Mouse (Mus musculus): ENCODE data around the gene Depdc7. TPM values are rescaled to one million over a fixed set of nuclear protein-coding genes. Genes with fewer than 3 reads are reported as not detected.

The Depdc7 gene
- polyA plus RNA-seq (2014; fragmentation: Nextera tagmentation; extraction: Ambion mirVana), result 17.8 and 19.5 TPM in 2 replicates

DNA sequence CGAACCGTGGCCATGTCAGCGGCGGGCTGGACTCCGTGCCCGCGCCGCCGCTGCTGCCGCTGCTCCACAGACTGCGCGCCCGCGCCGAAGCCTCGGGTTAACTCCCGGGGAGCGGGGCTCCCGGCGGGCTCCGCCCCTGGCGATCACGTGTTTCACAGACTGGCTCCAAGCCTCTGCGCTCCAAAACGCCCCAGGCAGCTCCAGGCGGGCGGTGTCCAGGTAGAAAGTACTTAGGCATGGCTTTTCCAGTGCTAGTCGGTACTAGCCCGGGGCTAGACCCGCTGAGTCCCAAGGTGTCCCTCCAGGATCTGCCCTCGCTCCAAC is at the start of gene Depdc7:
Gene Depdc7, minus strand, starts transcription at position 138 of the 324 bp plus-strand sequence.
- H3K27me3 ChIP-seq (replicated peaks; ENCODE audit: control insufficient read depth, insufficient read depth, low read length), result no peaks in the 10 kb centered on the region
- H3K4me3 ChIP-seq (ENCODE audit: low read depth, low read length), result peak within 1 kb of the TSS; percentile 61
- H3K27ac ChIP-seq (ENCODE audit: low read depth), result peak within 1 kb of the TSS; percentile 29; the same call in 1 of the 2 replicates
- no peaks in the 10 kb centered on the region for H3K9me3 ChIP-seq (ENCODE audit: control insufficient read depth, low read length)
- H3K4me2 ChIP-seq (ENCODE audit: low read length), result peak within 1 kb of the TSS; percentile 70
- DNase-seq (ENCODE audit: low spot score) (peak; percentile 92), ATAC-seq (replicated peaks; ENCODE audit: low FRiP score, low TSS enrichment, low read depth) (peak; percentile 92)
- WGBS, result 0% methylated on average over 25 of the region's 31 CpGs
- H3K4me1 ChIP-seq (replicated peaks; ENCODE audit: control insufficient read depth, insufficient read depth, low read length), result peaks cover 16% of the 10 kb centered on the region; the same call in 1 of the 2 replicates
- no peaks in the 10 kb centered on the region for H3K36me3 ChIP-seq (ENCODE audit: control insufficient read depth, insufficient read depth, low read length)
- peak within 1 kb of the TSS; percentile 77 for H3K9ac ChIP-seq (ENCODE audit: low read length)

DNA sequence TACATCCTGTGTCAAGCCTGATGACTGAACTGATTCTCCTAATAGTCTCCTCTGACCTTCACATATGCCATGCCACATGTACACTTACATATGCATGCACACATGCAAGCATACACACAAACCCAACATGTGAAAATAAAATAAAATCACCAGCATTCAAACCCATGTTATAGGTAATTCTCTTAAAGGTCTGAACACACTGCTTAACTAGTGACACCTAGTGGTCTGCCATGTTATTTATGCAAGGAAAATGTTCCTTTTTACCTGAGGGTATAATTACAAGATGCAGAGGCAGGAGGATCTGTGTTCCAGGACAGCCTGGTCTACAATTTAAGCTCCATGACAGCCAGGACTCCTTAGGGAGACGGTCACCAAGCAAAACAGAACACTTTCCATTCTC is 32.1 kb upstream of the Depdc7 start:
- Histone ChIP-seq H3K27me3 (replicated peaks; ENCODE audit: control insufficient read depth, insufficient read depth, low read length) (no peaks in the 10 kb centered on the region), H3K4me1 (replicated peaks; ENCODE audit: control insufficient read depth, insufficient read depth, low read length) (no peaks in the 10 kb centered on the region), H3K27ac (ENCODE audit: low read depth) (no peak overlapping the region), H3K36me3 (ENCODE audit: control insufficient read depth, insufficient read depth, low read length) (peaks cover 72% of the 10 kb centered on the region), H3K9ac (ENCODE audit: low read length) (no peak overlapping the region), H3K4me2 (ENCODE audit: low read length) (no peak overlapping the region), H3K4me3 (ENCODE audit: low read depth, low read length) (no peak overlapping the region), H3K9me3 (ENCODE audit: control insufficient read depth, low read length) (no peaks in the 10 kb centered on the region)
- DNase-seq (ENCODE audit: low spot score) (no peak), ATAC-seq (replicated peaks; ENCODE audit: low FRiP score, low TSS enrichment, low read depth) (no peak)
- WGBS, result 90% methylated on average over 1 of the region's 1 CpGs

DNA sequence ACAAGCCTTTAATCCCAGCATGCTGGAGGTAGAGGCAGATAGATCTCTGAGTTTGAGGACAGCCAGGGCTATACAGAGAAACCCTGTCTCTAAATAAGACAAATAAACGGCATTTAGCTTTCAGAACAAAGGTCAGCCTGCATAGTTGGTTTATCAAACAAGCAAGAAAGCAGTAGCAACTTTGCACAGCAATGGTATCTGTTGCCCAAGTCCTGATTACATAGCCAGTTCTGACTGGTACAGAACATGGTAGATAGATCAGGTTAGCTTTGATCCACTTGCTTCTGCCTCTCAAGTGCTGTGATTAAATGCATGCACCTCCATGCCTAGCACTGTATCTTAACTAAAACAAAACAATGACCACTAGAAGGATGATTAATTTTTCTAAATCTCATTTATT is 26.0 kb upstream of the Depdc7 start:
- ATAC-seq (replicated peaks; ENCODE audit: low FRiP score, low TSS enrichment, low read depth), result no peak
- H3K36me3 ChIP-seq (ENCODE audit: control insufficient read depth, insufficient read depth, low read length), result peaks cover 59% of the 10 kb centered on the region
- no peak overlapping the region for H3K4me3 ChIP-seq (ENCODE audit: low read depth, low read length)

DNA sequence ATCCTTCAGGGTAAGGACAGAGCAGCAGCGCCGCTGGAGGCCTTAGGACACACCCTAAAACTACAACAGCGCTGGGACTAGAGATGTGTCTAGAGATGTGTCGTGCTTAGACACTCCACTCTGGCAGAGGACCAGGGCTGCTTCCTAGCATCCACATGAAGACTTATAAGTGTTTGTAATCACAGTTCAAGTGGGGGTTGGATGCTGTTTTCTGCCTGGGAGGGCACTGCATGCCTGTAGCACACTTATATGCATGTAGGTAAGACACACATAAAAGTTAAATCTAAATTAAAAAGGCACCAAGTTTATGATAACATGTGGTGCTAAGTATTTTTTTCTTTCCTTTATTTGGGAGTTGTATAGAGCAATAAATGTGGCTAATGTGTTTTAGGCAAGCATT is 21.3 kb upstream of the Depdc7 start:
- H3K36me3 ChIP-seq (ENCODE audit: control insufficient read depth, insufficient read depth, low read length), result peaks cover 46% of the 10 kb centered on the region

More for the DNA sequence above, 26.0 kb upstream of the Depdc7 start:
- WGBS, result 77% methylated on average over 1 of the region's 1 CpGs
- Histone ChIP-seq H3K27me3 (replicated peaks; ENCODE audit: control insufficient read depth, insufficient read depth, low read length) (no peaks in the 10 kb centered on the region), H3K9me3 (ENCODE audit: control insufficient read depth, low read length) (no peaks in the 10 kb centered on the region), H3K9ac (ENCODE audit: low read length) (no peak overlapping the region), H3K4me1 (replicated peaks; ENCODE audit: control insufficient read depth, insufficient read depth, low read length) (no peaks in the 10 kb centered on the region), H3K27ac (ENCODE audit: low read depth) (no peak overlapping the region), H3K4me2 (ENCODE audit: low read length) (no peak overlapping the region)
- DNase-seq (ENCODE audit: low spot score), result no peak

DNA sequence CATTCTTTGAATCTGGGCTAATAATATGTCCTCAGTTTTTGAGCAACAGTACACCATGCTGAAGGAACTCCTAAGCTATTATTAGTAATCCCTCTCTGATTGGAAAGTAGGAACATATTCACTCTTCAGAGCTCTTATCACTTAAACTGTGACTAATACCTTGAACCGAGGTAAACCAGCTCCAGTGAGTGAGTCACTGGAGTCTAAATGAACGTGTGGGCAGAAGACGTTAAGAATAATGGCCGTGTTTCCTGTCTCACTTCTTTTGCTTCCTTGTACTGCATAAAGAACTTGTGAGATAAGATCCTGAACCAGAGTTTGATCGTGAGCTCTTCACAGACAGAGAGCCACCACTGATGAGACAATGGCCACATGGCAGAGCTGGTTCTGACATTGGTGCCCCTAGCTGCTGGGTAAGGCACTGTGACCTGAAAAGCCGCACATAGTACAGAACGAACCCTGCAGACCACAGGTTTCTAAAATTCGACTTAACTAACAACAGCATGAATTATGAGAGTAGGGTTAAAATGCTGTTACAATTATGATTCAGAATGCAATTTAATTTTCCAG is 20.5 kb upstream of the Depdc7 start:
- Histone ChIP-seq H3K4me3 (ENCODE audit: low read depth, low read length) (no peak overlapping the region), H3K9me3 (ENCODE audit: control insufficient read depth, low read length) (no peaks in the 10 kb centered on the region), H3K27me3 (replicated peaks; ENCODE audit: control insufficient read depth, insufficient read depth, low read length) (no peaks in the 10 kb centered on the region), H3K27ac (ENCODE audit: low read depth) (no peak overlapping the region), H3K4me1 (replicated peaks; ENCODE audit: control insufficient read depth, insufficient read depth, low read length) (no peaks in the 10 kb centered on the region), H3K9ac (ENCODE audit: low read length) (no peak overlapping the region), H3K4me2 (ENCODE audit: low read length) (no peak overlapping the region), H3K36me3 (ENCODE audit: control insufficient read depth, insufficient read depth, low read length) (peaks cover 42% of the 10 kb centered on the region)
- ATAC-seq (replicated peaks; ENCODE audit: low FRiP score, low TSS enrichment, low read depth) (no peak; the same call in 1 of the 2 replicates), DNase-seq (ENCODE audit: low spot score) (no peak)
- 75% methylated on average over 8 of the region's 8 CpGs for WGBS

More for the DNA sequence above, 21.3 kb upstream of the Depdc7 start:
- Histone ChIP-seq H3K4me2 (ENCODE audit: low read length) (no peak overlapping the region), H3K9me3 (ENCODE audit: control insufficient read depth, low read length) (no peaks in the 10 kb centered on the region), H3K27ac (ENCODE audit: low read depth) (no peak overlapping the region), H3K9ac (ENCODE audit: low read length) (no peak overlapping the region), H3K4me3 (ENCODE audit: low read depth, low read length) (no peak overlapping the region), H3K4me1 (replicated peaks; ENCODE audit: control insufficient read depth, insufficient read depth, low read length) (no peaks in the 10 kb centered on the region), H3K27me3 (replicated peaks; ENCODE audit: control insufficient read depth, insufficient read depth, low read length) (no peaks in the 10 kb centered on the region)
- 88% methylated on average over 4 of the region's 4 CpGs for WGBS
- no peak for DNase-seq (ENCODE audit: low spot score)
- ATAC-seq (replicated peaks; ENCODE audit: low FRiP score, low TSS enrichment, low read depth), result no peak

DNA sequence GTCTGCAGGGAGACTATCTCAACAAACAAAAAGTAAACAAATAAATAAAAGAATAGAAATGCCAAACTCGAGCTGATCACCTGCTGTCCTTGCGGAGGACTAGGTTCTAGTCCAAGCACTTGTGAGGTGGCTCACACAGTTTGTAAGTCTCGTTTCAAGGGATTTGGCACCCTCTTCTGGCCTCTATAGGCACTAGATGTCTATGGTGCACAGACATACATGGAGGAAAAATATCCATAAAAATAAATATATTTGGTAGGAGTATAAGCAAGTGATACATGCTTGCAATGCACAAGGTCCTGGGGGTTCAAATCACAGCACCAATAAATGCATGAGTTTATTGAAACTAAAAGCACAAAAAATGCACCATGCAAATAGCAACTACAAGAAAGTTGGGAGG is 7.9 kb upstream of the Depdc7 start:
- Histone ChIP-seq H3K36me3 (ENCODE audit: control insufficient read depth, insufficient read depth, low read length) (0 out of 2 replicates have a peak, but pooled peaks cover 4% of the 10 kb centered on the region), H3K9me3 (ENCODE audit: control insufficient read depth, low read length) (no peaks in the 10 kb centered on the region), H3K4me2 (ENCODE audit: low read length) (no peak overlapping the region), H3K4me3 (ENCODE audit: low read depth, low read length) (no peak overlapping the region), H3K27ac (ENCODE audit: low read depth) (no peak overlapping the region), H3K27me3 (replicated peaks; ENCODE audit: control insufficient read depth, insufficient read depth, low read length) (no peaks in the 10 kb centered on the region), H3K9ac (ENCODE audit: low read length) (no peak overlapping the region), H3K4me1 (replicated peaks; ENCODE audit: control insufficient read depth, insufficient read depth, low read length) (no peaks in the 10 kb centered on the region)
- ATAC-seq (replicated peaks; ENCODE audit: low FRiP score, low TSS enrichment, low read depth) (no peak; the same call in 1 of the 2 replicates), DNase-seq (ENCODE audit: low spot score) (no peak)
- 57% methylated on average over 3 of the region's 3 CpGs for WGBS

DNA sequence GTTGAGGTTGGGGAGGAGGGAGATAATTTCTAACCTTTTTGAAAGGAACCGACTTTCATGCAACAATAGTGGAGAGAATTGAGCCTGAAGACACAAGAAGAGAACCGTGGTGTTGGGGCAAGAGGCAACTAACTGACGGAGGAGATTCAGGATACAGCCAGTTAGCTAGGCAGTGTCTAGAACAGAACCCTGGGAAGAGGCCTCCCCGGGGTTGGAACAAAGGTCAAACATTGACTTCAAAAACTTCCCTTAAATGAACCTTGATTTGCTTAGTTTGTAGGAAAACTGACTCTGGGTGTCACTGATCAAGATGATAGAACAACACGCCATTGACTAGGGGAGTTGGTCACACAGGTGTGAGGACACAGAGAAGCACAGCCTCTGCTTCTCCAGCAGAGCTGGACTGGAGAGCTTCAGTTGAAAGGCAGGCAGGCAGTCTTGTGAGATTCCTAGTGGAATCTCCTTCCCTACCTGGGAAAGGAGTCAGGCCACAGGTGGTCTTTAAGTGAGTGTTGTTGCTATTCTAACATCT is 6.0 kb upstream of the Depdc7 start:
- H3K4me1 ChIP-seq (replicated peaks; ENCODE audit: control insufficient read depth, insufficient read depth, low read length), result no peaks in the 10 kb centered on the region
- no peak overlapping the region for H3K9ac ChIP-seq (ENCODE audit: low read length)
- H3K36me3 ChIP-seq (ENCODE audit: control insufficient read depth, insufficient read depth, low read length), result 0 out of 2 replicates have a peak, but pooled peaks cover 4% of the 10 kb centered on the region
- DNase-seq (ENCODE audit: low spot score) (no peak), ATAC-seq (replicated peaks; ENCODE audit: low FRiP score, low TSS enrichment, low read depth) (no peak)
- WGBS, result 68% methylated on average over 5 of the region's 5 CpGs
- H3K9me3 ChIP-seq (ENCODE audit: control insufficient read depth, low read length), result no peaks in the 10 kb centered on the region
- H3K4me3 ChIP-seq (ENCODE audit: low read depth, low read length), result no peak overlapping the region
- no peak overlapping the region for H3K27ac ChIP-seq (ENCODE audit: low read depth)
- no peak overlapping the region for H3K4me2 ChIP-seq (ENCODE audit: low read length)
- H3K27me3 ChIP-seq (replicated peaks; ENCODE audit: control insufficient read depth, insufficient read depth, low read length), result no peaks in the 10 kb centered on the region

DNA sequence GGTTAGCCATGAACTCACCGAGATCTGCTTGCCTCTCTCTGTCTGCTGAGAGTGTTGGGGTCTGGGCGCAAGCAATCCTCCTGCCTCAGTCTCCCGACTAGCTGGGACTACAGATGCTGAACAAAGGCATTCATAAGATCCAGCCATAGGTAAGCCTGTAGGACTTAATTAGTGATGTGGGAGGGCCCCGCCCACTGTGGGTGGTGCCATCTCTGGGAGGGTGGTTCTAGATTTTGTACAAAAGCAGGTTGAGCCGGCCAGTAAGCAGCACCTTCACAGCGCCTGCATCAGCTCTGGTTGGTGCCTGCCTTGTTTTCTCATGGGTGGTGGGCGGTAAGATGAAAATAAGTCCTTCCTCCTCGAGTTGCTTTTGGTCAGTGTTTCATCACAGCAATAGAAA is 3.6 kb upstream of the Depdc7 start:
- DNase-seq (ENCODE audit: low spot score), result no peak
- no peaks in the 10 kb centered on the region for H3K27me3 ChIP-seq (replicated peaks; ENCODE audit: control insufficient read depth, insufficient read depth, low read length)
- no peaks in the 10 kb centered on the region for H3K9me3 ChIP-seq (ENCODE audit: control insufficient read depth, low read length)
- no peak overlapping the region for H3K9ac ChIP-seq (ENCODE audit: low read length)
- no peak overlapping the region for H3K4me3 ChIP-seq (ENCODE audit: low read depth, low read length)
- no peak overlapping the region for H3K27ac ChIP-seq (ENCODE audit: low read depth)
- no peaks in the 10 kb centered on the region for H3K36me3 ChIP-seq (ENCODE audit: control insufficient read depth, insufficient read depth, low read length)
- ATAC-seq (replicated peaks; ENCODE audit: low FRiP score, low TSS enrichment, low read depth), result no peak
- H3K4me1 ChIP-seq (replicated peaks; ENCODE audit: control insufficient read depth, insufficient read depth, low read length), result 0 out of 2 replicates have a peak, but pooled peaks cover 4% of the 10 kb centered on the region
- H3K4me2 ChIP-seq (ENCODE audit: low read length), result no peak overlapping the region
- WGBS, result 59% methylated on average over 8 of the region's 8 CpGs

DNA sequence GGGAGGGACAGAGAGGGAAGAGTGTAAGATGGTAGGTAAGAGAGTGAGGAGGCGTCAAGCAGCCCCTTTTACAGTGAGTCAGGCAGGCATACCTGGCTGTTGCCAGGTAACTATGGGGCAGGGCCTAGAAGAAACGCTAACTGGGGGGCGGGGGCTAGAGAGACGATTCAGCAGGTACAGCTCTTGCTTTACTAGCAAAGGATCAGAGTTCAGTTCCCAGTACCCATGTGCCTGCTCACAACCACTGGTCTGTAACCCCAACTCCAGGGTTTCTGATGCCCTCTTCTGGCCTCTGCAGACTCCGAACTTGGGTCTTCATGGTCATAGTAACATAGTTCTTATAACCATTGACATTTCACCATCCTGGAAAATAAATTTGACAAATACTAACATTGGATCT is 1.3 kb upstream of the Depdc7 start:
- peaks cover 16% of the 10 kb centered on the region; the same call in 1 of the 2 replicates for H3K4me1 ChIP-seq (replicated peaks; ENCODE audit: control insufficient read depth, insufficient read depth, low read length)
- H3K27me3 ChIP-seq (replicated peaks; ENCODE audit: control insufficient read depth, insufficient read depth, low read length), result no peaks in the 10 kb centered on the region
- no peak overlapping the region for H3K4me2 ChIP-seq (ENCODE audit: low read length)
- no peaks in the 10 kb centered on the region for H3K36me3 ChIP-seq (ENCODE audit: control insufficient read depth, insufficient read depth, low read length)
- no peak for DNase-seq (ENCODE audit: low spot score)
- ATAC-seq (replicated peaks; ENCODE audit: low FRiP score, low TSS enrichment, low read depth), result no peak
- H3K9me3 ChIP-seq (ENCODE audit: control insufficient read depth, low read length), result no peaks in the 10 kb centered on the region
- WGBS, result 56% methylated on average over 5 of the region's 5 CpGs
- H3K4me3 ChIP-seq (ENCODE audit: low read depth, low read length), result no peak overlapping the region
- no peak overlapping the region for H3K27ac ChIP-seq (ENCODE audit: low read depth)
- H3K9ac ChIP-seq (ENCODE audit: low read length), result no peak overlapping the region

Data from intestine, embryonic 14.5 days (tissue).